Mouse (Mus musculus) retina, postnatal 1 day (tissue): Measurements from ENCODE around the gene Asb10.

ENCODE experiments used
- DNase-seq: peaks from one replicate; pipeline ENCODE4 v3.0.0-alpha.2; 2012

Gene Asb10

DNA sequence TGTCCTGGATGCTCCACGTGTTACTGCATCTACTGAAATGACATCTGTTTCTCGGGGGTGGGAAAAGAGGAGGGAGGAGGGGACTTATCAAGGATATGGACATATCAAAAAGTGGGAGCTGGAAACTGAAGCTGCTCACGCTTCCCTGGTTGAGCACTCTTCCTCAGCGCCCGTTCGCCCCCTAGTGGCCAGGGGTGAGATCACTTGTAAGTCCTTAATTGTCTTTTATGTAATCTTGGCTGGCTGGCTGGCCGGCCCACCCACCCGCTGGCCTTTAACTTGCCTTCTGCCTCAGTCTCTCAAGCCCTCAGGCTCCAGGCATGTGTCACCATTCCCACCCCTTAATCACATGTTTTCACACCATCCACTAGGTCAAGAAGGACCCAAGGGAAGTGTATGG lies 54.7 kb downstream of the Asb10 start:
- peak; percentile 90 for DNase-seq

DNA sequence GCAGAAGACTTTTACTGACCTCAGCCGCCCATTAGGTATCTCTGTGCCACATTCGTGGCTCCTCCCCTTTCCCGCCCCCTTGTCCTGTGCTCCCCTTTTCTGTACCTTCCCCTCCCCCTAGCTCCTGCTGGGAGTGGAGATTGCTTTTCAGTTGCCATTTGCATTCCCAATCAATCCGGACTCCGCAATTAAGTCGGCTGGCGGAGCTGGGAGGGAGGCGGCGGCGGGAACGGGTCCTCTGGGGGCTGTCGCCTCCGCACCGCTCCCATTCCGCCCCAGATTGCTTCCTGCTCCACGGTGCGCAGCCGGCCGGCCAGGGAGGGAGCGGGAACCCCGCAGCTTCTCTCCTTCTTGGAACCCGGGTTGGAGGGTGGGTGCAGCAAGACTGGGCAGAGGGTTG lies 55.8 kb downstream of the Asb10 start:
- peak; percentile 56 for DNase-seq

DNA sequence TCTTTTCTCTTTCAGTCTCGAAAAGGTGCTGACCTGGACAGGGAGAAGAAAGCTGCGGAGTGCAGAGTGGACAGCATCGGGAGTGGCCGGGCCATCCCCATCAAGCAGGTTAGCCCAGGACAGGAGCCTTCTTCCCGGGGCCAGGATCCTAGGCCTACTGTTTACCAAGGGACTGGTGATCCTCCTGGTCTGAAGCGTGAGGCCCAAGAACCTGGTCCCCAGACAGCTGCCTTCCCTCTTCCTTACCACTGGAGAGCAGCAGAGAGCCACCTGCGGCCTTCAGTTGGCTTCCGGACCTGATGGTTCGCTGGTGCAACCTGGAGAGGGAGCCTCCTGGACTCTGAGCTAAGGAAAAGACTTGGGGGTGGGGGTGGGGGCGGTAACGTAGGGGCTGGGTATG lies 57.5 kb downstream of the Asb10 start:
- DNase-seq: peak; percentile 86
